Mouse (Mus musculus) forebrain, embryonic 14.5 days (tissue): ENCODE data around the gene D17H6S53E. TPM values are rescaled to one million over a fixed set of nuclear protein-coding genes. Genes with fewer than 3 reads are reported as not detected.
A peak's percentile ranks its signal among the peaks of the same experiment; 100 is the strongest.

Experiments used
- ATAC-seq: fragments of 200-750 bp; cut with Nextera tagmentation; 2 replicates; pipeline ENCODE4 v1.8.0; 2017; ENCODE audit warnings: mild to moderate bottlenecking, moderate library complexity
- DNase-seq: peaks from one replicate; pipeline ENCODE4 v3.0.0-alpha.2; 2015; ENCODE audit warnings: low spot score
- H3K27ac ChIP-seq: fragments of 300-500 bp; sonication (generic); 2 replicates; pipeline ENCODE4 v1.5.1; 2014; ENCODE audit warnings: low read depth, mild to moderate bottlenecking, control low read depth, low read length, moderate library complexity
- H3K27me3 ChIP-seq: fragments of 300-500 bp; sonication (generic); replicated peaks from 2 replicates; pipeline ENCODE4 v1.6.1; 2014; ENCODE audit warnings: low read length, control low read depth, mixed read lengths; ENCODE audit not compliant: control insufficient read depth, insufficient read depth
- H3K36me3 ChIP-seq: fragments of 300-500 bp; sonication (generic); 2 replicates; pipeline ENCODE4 v1.6.1; 2014; ENCODE audit warnings: low read length, control low read depth; ENCODE audit not compliant: control insufficient read depth, insufficient read depth
- H3K4me1 ChIP-seq: fragments of 300-500 bp; sonication (generic); 2 replicates; pipeline ENCODE4 v1.6.1; 2014; ENCODE audit warnings: antibody characterized with exemption, low read length, control low read depth; ENCODE audit not compliant: control insufficient read depth, insufficient read depth
- H3K4me2 ChIP-seq: fragments of 300-500 bp; sonication (generic); 2 replicates; pipeline ENCODE4 v1.6.1; 2014; ENCODE audit warnings: mild to moderate bottlenecking, control low read depth, low read length
- H3K4me3 ChIP-seq: fragments of 300-500 bp; sonication (generic); 2 replicates; pipeline ENCODE4 v1.5.1; 2014; ENCODE audit warnings: low read depth, low read length, control low read depth
- H3K9ac ChIP-seq: fragments of 300-500 bp; sonication (generic); 2 replicates; pipeline ENCODE4 v1.6.1; 2014; ENCODE audit warnings: mild to moderate bottlenecking, low read length, control low read depth, moderate library complexity
- H3K9me3 ChIP-seq: fragments of 300-500 bp; sonication (generic); replicated peaks from 2 replicates; pipeline ENCODE4 v1.6.1; 2016; ENCODE audit warnings: low read length, control low read depth, mixed read lengths; ENCODE audit not compliant: control insufficient read depth
- WGBS: fragments of 180-500 bp; shearing (Covaris S2); extraction: QIAGEN DNeasy Blood & Tissue Kit; methylation state at CpG from one replicate; pipeline ENCODE4 v1.1.7; 2014; 5-methylcytosine and 5-hydroxymethylcytosine counted together
- polyA plus RNA-seq: library from polyadenylated mRNA; unstranded; fragments of >200 nt; fragmentation: Nextera tagmentation; extraction: Ambion mirVana; gene quantifications from 2 replicates; pipeline ENCODE4 v1.2.1, GENCODE M21; 2014

The D17H6S53E gene
- polyA plus RNA-seq, 1 experiment from 2014 or later = 5.5 TPM

GRCm38 (mm10) chr17:35159638-35160037 is 33.5 kb downstream of the D17H6S53E start:
- 83% methylated on average over 7 of the region's 7 CpGs for WGBS
- H3K27me3 ChIP-seq = no peaks in the 10 kb centered on the region
- no peak for ATAC-seq

GRCm38 (mm10) chr17:35161421-35161820 is 35.2 kb downstream of the D17H6S53E start:
- H3K36me3 ChIP-seq = peaks cover 62% of the 10 kb centered on the region
- DNase-seq (no peak), ATAC-seq (no peak)
- 86% methylated on average over 11 of the region's 11 CpGs for WGBS
- H3K4me2 ChIP-seq = no peak overlapping the region
- no peaks in the 10 kb centered on the region for H3K9me3 ChIP-seq
- no peak overlapping the region for H3K9ac ChIP-seq
- H3K4me1 ChIP-seq = peaks cover 18% of the 10 kb centered on the region
- no peaks in the 10 kb centered on the region for H3K27me3 ChIP-seq
- H3K27ac ChIP-seq = no peak overlapping the region
- no peak overlapping the region; the same call in 1 of the 2 replicates for H3K4me3 ChIP-seq

More at GRCm38 (mm10) chr17:35159638-35160037, 33.5 kb downstream of the D17H6S53E start:
- H3K4me2 ChIP-seq = no peak overlapping the region
- no peak overlapping the region for H3K27ac ChIP-seq
- peaks cover 80% of the 10 kb centered on the region for H3K36me3 ChIP-seq
- H3K4me1 ChIP-seq = peaks cover 12% of the 10 kb centered on the region
- no peaks in the 10 kb centered on the region for H3K9me3 ChIP-seq
- no peak overlapping the region for H3K9ac ChIP-seq
- H3K4me3 ChIP-seq = no peak overlapping the region
- DNase-seq = no peak

- H3K27ac ChIP-seq = no peak overlapping the region
Observed at GRCm38 (mm10) chr17:35162121-35162520, 35.9 kb downstream of the D17H6S53E start.

GRCm38 (mm10) chr17:35162730-35163129 is 36.6 kb downstream of the D17H6S53E start:
- H3K9ac ChIP-seq = peak overlapping the region; percentile 99
- ATAC-seq (no peak), DNase-seq (no peak)
- peaks cover 49% of the 10 kb centered on the region for H3K36me3 ChIP-seq
- H3K4me1 ChIP-seq = peaks cover 18% of the 10 kb centered on the region
- no peaks in the 10 kb centered on the region for H3K27me3 ChIP-seq
- WGBS = 46% methylated on average over 12 of the region's 12 CpGs
- no peaks in the 10 kb centered on the region for H3K9me3 ChIP-seq
- H3K4me2 ChIP-seq = peak overlapping the region; percentile 98
- no peak overlapping the region for H3K27ac ChIP-seq
- peak overlapping the region; percentile 100 for H3K4me3 ChIP-seq

More at GRCm38 (mm10) chr17:35162121-35162520, 35.9 kb downstream of the D17H6S53E start:
- peak overlapping the region; percentile 100 for H3K4me3 ChIP-seq
- no peak for ATAC-seq
- H3K4me1 ChIP-seq = peaks cover 18% of the 10 kb centered on the region
- H3K36me3 ChIP-seq = peaks cover 55% of the 10 kb centered on the region
- DNase-seq = no peak
- WGBS = 79% methylated on average over 14 of the region's 14 CpGs
- no peaks in the 10 kb centered on the region for H3K27me3 ChIP-seq
- H3K9ac ChIP-seq = peak overlapping the region; percentile 99
- H3K9me3 ChIP-seq = no peaks in the 10 kb centered on the region
- H3K4me2 ChIP-seq = peak overlapping the region; percentile 98

- no peaks in the 10 kb centered on the region for H3K9me3 ChIP-seq
- peaks cover 41% of the 10 kb centered on the region for H3K36me3 ChIP-seq
- H3K27me3 ChIP-seq = no peaks in the 10 kb centered on the region
- peaks cover 18% of the 10 kb centered on the region for H3K4me1 ChIP-seq
- peak overlapping the region; percentile 100 for H3K4me3 ChIP-seq
- DNase-seq = no peak
- H3K4me2 ChIP-seq = peak overlapping the region; percentile 98
- peak overlapping the region; percentile 99 for H3K9ac ChIP-seq
- 14% methylated on average over 8 of the region's 8 CpGs for WGBS
- ATAC-seq = no peak
- H3K27ac ChIP-seq = peak overlapping the region; percentile 97
Observed at GRCm38 (mm10) chr17:35163326-35164081, 37.3 kb downstream of the D17H6S53E start.

- H3K4me1 ChIP-seq = peaks cover 18% of the 10 kb centered on the region
- ATAC-seq = no peak
- peak overlapping the region; percentile 97 for H3K27ac ChIP-seq
- no peaks in the 10 kb centered on the region for H3K27me3 ChIP-seq
- H3K4me3 ChIP-seq = peak overlapping the region; percentile 100
- peaks cover 34% of the 10 kb centered on the region for H3K36me3 ChIP-seq
- H3K9me3 ChIP-seq = no peaks in the 10 kb centered on the region
- no peak for DNase-seq
- under 1% methylated on average over 23 of the region's 28 CpGs for WGBS
- peak overlapping the region; percentile 99 for H3K9ac ChIP-seq
- H3K4me2 ChIP-seq = peak overlapping the region; percentile 98
Observed at GRCm38 (mm10) chr17:35164218-35164567, 38.0 kb downstream of the D17H6S53E start.

GRCm38 (mm10) chr17:35164568-35165450 is 38.6 kb downstream of the D17H6S53E start, which contains the start of gene Prrc2a:
Gene Prrc2a, minus strand, starts transcription at chr17:35164897.
- H3K9ac ChIP-seq = peak within 1 kb of the TSS; percentile 99
- DNase-seq (peak; percentile 100), ATAC-seq (peak; percentile 95)
- WGBS = under 1% methylated on average over 71 of the region's 89 CpGs
- peak within 1 kb of the TSS; percentile 98 for H3K4me2 ChIP-seq
- no peaks in the 10 kb centered on the region for H3K9me3 ChIP-seq
- peak within 1 kb of the TSS; percentile 97 for H3K27ac ChIP-seq
- peaks cover 28% of the 10 kb centered on the region for H3K36me3 ChIP-seq
- peak within 1 kb of the TSS; percentile 100 for H3K4me3 ChIP-seq
- no peaks in the 10 kb centered on the region for H3K27me3 ChIP-seq
- peaks cover 18% of the 10 kb centered on the region for H3K4me1 ChIP-seq

GRCm38 (mm10) chr17:35165451-35166155 is 39.4 kb downstream of the D17H6S53E start:
- Histone ChIP-seq H3K4me1 (peaks cover 18% of the 10 kb centered on the region), H3K27me3 (no peaks in the 10 kb centered on the region), H3K4me3 (peak overlapping the region; percentile 100), H3K9ac (peak overlapping the region; percentile 64), H3K4me2 (peak overlapping the region; percentile 63), H3K36me3 (peaks cover 20% of the 10 kb centered on the region), H3K27ac (peak overlapping the region; percentile 97), H3K9me3 (no peaks in the 10 kb centered on the region)
- 18% methylated on average over 12 of the region's 12 CpGs for WGBS
- no peak for DNase-seq
- peak; percentile 87 for ATAC-seq
